Mouse (Mus musculus): Measurements from ENCODE around the gene Fam178b.
A peak's percentile ranks its signal among the peaks of the same experiment; 100 is the strongest.
"Not testable (repeated sequence)": the region's sequence is repeated elsewhere in the genome, so short reads cannot be mapped to it uniquely, and the experiment has no call there.

Fam178b gene

DNA sequence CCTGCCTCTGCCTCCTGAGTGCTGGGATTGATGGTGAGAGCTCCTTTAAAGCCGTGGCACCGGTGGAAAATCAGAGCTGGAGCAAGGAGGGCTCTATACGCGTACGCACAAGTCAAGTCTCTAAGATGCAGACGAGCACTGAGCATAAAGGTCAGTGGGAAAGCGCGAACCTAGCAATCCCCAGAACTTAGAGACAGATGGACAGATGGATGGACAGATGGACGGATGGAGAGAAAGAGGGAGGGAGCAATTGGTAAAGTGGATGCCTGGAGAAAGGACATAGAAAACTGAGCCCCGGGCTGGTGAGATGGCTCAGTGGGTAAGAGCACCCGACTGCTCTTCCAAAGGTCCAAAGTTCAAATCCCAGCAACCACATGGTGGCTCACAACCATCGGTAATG lies 142.2 kb downstream of the Fam178b start:
- no peak for DNase-seq

DNA sequence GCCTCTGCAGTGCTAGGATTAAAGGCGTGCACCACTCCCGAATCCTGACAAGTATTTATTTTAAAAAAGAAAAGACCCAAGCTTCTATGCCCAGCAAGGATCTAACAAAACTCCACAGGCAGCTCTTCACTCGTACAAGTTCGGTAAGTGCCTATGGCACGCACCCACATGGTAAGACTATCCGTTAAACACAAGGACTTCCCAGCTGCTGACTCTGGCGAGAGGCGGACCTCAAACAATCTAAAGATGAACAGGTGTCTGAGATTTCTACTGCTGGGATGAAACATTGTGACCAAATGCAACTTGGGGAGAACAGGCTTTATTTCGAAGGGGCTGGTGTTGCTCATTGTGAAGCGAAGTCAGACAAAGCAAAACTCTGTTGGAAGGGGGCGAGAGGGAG lies 142.9 kb downstream of the Fam178b start:
- DNase-seq, result no peak

DNA sequence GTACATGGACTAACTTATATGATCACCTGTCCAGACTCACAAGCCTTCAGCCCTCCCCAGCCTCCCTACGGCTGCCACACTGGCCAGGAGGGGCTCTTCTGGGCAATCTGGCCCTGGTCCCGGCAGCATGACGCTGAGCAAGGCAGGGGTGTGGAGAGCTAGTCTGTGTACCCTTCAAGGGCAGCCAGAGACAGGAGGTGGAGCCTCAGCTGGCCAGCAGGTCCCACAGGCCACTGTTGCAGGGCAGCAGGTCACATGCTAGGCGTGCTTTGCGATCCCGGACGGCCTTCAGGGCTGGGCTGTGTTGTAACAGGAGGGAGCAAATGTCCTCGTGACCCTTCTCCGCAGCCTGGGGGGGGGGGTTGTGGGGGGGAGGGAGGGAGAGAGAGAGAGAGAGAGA lies 143.8 kb downstream of the Fam178b start, which contains the start of gene Gm42417:
Gene Gm42417 (minus strand): TSS at position 244 of the 400 bp plus-strand sequence.
- DNase-seq, result peak; percentile 77

DNA sequence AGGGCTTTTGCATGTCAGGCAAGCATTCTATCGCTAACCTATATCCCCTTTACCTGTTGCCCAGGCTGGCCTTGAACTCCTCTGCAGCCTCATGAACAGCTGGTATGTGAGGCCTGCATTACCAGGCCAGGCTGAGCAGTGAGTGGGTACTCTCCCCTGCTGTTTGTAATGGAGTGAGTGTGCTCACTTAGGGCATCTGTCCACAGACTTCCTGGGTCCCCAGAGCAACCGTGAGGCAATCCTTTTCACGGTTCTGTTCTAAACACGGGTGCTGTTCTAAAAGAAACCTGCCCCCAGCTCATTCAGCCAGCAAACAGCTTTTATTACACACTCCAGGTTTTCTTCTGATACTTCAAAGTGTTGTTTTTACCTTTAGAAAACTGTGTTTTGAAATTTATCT lies 144.3 kb downstream of the Fam178b start:
- no peak for DNase-seq

DNA sequence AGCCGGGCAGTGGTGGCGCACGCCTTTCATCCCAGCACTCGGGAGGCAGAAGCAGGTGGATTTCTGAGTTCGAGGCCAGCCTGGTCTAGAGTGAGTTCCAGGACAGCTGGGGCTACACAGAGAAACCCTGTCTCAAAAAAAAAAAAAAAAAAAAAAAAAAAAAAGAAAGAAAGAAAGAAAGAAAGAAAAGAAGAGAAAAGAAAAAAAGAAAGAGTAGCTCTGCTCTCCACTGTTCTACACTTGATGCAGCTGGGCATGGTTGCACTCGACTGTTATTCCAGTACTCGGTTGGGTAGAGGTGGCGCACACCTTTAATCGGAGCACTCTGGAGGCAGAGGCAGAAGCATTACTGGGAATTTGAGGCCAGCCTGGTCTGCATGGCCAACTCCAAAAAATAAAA lies 146.2 kb downstream of the Fam178b start, which contains the start of gene Ankrd23:
Gene Ankrd23 (minus strand): TSS at position 101 of the 400 bp plus-strand sequence.
- not testable (repeated sequence) for DNase-seq

DNA sequence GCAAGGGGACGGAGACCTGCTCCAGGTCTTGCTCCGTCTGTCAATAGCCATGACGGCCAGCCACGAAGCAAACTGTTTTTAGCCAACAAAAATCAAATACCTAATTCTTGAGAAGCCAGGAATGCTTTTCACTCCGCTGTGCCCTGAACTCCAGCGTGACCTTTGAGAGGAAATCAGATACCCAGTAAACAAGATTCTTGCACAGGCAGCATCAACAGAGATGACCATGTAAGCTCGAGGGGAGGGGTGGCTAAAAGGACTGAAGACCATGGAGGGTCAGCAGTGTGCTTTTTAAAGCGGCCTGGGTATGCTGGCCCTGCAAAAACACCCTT lies 146.6 kb downstream of the Fam178b start:
- DNase-seq, result no peak

DNA sequence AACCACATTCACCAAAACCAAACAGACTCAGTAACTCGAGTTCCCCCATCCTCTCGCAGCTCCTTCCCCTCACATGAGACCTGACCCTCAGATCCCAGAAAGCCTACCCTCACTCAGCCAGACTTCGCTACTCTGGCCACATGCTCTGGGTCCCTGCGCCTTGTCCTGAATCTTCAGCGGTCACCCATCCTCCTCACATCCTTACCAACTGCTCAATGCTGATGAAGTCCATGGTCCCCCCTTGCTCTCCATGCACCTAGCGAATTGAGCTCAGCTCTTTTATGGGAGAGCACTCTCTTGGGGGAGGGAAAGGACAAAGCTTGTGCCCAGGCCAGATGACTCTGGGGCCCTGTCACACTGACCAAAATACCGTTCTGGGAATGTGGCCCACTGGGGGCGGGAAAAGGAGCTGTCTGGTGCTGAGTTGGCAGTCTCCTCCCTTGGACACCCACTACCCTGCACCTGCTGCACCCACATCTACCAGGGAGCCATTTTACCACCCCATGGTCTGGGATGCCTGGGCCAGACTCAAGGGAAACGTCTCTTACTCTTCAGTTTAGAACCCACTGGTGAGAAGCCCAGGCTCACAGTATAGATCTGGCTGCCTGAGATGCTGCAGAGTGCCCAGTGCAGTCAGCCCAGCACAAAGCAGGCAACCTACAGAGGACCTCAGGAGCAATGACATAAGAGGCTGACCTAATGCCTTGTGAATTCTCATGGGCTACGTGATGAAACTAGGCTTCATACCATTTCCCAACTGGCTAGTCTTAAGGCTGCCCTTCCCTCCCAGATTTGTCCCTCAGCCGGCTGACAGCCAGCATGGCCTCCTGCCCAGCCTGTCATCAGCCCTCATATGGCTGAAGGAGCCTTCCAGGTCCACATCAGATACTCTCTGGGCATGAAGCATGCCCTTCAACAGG lies 147.2 kb downstream of the Fam178b start:
- peak; percentile 60 for DNase-seq

DNA sequence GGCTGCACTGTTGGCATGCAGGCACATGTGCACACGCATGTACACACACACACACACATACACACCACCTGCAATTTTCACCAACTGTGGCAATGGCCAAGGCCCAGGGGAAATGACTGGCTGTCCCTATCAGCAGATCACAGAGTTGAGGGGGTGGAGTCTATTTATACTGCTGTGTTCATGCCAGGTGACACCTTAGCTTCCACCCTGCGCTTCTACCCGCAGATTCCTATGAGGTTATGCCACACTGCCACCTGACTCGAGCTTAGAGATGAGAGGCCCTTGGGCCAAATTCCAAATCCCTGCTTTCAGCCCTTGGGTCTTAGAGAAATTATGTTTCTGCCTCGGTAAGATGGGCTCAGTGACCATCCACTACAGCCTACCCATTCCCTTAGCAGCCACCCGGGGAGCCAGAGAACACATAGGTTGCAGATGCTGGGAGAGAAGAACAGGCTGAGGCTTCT lies 148.4 kb downstream of the Fam178b start:
- DNase-seq, result no peak

DNA sequence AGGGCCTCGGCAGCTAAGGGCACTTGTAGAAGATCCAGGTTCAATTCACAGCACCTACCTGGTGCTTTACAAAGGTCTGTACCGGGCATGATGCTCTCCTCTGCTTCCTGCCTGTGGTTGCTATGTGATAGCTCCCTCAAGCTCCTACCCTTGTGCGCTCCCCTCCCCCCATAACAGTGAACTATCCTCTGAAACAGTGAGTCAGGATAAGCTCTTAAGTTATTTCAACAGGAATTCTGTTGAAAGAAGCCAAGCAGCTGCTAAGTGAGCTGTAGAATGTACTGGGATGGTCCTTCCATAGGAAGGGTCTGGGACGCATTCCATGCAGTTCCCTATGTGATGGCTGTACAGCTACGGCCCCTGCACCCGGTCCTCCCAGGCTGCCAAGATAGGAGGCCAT lies 149.4 kb downstream of the Fam178b start:
- no peak for DNase-seq

DNA sequence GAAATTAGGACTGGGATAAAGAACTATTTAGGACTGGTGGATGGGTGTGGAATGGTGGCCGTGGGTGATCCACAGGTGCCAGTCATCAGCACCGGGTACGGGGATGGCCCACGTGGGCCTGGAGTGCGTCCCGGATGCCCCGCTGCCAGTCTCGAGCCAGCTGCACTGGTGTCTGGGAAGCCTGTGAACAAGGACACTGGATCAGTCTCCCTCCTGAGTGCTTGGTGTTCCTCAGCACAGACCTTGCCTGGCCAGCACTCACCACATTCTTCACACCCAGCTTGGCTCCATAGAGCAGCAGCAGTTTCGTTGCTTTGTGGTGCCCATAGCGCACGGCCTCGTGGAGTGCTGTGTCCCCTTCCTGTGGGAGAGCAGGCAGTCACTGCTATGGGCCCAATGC lies 151.5 kb downstream of the Fam178b start:
- no peak for DNase-seq

DNA sequence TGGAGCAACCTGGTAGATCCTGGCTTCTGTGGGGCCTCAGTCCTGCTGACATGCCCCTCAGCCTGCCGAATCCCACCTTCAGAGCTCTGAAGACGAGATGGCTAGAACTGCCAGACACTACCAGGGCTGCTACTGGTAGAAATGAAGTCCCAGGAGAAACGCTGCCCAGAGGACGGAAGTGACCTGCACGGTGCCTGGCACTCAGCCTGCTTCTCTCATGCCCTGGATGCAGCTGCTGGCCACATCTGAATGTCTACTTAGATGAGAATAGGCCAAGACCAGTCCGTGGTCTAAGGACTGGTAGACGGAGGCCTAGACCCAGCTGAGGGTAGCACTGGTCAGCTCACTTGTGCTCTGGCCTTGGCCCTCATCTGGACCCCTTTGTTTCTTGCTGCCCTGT lies 152.0 kb downstream of the Fam178b start:
- no peak for DNase-seq

DNA sequence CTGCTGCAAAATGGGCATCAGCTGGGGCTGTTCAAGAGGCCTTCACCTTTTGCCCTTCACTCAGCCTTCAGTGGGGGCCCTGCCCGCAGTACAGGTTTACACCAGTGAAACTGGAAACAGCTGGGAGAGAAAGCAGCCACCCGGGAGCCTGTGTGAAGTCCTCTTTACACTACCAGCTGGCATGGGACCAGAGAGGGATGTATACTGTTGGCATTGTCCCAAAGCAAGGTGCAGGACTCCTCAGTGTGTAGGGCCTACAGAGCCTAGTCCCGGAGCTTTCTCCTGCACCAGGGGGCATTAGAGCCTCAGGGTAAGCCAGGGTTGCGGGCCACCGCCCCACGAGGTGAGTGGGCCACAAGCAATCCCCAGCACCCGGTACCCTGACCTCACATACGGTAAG lies 152.5 kb downstream of the Fam178b start:
- no peak for DNase-seq

DNA sequence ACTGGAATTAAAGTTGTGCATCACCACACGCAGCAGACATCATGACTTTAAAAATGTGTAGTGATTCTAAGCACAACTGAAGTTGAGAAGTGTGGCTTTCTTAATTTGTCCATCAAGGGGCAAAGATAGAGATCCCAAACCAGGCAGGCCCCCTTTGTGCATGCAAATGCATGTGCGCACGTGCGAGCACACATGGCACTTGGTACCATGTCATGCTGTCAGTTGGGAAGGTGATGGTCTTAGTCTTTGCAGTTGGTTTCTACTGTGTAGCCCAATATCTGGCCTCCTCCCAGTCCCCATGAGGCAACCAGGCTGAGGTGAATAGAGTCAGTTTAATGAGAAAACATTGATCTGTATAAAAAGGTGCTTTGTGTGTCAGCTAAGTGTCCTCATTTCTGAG lies 153.1 kb downstream of the Fam178b start:
- DNase-seq, result no peak

DNA sequence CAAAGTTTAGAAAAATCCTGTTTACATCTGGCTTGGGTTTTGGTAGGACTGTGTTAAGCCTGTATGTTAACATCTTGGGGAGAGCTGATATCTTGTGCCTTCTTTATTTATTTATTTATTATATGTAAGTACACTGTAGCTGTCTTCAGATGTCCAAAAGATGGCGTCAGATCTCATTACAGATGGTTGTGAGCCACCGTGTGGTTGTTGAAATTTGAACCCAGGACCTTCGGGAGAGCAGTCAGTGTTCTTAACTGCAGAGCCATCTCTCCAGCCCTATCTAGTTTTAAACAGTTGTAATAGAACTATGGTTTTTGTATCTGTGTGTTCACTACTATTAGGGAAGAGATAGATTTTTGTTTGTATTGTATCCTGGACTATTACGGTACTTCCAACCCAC lies 153.7 kb downstream of the Fam178b start:
- no peak for DNase-seq

DNA sequence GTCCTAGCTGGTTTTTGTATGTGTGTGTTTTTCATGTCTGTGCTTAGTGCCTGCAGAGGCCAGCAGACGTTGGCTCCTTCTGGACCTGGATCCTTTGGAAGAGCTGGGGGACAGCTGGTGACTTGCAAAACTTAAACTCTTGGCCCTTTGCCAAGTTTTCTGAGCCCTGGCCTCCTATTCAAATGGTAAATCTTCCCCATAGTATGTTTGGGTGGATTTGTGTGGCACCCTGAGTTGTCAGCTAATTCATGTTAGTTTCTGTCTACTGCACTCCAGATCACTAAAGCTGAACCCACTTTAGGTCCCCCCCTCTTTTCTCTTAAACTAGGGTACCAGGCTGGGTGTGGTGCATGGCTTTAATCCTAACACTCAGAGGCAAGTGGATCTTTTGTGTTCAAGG lies 154.6 kb downstream of the Fam178b start:
- no peak for DNase-seq

DNA sequence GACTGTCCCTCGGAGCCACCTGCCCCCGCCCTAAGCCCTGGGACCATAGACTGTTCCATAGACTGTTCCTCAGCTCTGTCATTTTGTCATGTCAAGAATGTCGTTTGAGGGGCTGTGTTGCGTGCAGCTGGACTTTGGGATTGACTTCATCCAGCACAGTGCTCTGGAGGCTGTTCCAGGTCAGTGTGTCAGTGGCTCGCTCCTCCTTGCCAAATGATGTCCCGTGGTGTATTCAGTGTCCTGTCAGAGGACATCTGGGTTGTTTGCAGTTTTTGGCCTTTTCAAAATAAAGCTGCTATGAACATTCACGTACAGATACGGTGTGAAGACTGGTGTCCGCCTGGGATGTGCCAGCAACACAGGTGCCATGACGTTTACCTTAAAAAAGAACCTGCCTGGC lies 156.1 kb downstream of the Fam178b start:
- no peak for DNase-seq

DNA sequence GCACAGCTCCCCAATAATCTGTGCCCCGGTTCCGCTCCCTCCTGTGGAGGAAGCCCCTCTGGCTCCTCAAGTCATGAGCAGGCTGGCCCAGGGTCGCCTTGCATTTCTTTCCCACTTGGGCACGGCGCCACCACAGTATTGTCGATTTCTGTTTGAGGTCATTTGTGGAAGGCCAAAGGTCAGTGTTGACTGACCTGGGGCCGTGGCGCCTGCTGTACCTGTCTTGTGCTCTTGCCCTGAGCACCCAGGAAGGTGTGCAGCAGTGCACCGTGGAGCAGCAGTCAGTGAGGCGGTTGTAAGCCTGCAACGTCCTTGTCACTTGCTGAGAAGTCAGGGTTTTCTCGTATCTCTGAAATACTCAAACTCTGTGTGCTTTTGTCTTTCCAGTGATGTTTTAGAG lies 157.2 kb downstream of the Fam178b start:
- no peak for DNase-seq

DNA sequence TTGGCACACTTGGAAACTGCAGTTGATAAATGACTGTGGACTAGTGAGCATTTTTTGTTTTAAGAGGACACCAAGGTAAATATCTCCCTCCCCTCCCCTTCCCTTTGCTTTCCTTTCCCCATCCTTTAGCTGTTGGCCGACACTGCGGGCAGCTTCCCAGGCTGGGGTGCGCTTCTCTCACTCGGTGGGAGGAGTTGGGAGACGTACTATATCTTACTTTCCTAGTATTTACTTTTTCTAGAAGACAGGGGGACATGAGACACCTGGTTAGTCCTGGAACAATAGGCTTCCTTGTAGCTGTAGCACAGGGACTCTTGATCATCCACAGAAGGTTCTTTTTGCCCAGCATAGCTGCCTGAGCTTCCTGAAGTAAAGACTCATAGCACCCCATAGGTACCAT lies 158.9 kb downstream of the Fam178b start:
- no peak for DNase-seq

DNA sequence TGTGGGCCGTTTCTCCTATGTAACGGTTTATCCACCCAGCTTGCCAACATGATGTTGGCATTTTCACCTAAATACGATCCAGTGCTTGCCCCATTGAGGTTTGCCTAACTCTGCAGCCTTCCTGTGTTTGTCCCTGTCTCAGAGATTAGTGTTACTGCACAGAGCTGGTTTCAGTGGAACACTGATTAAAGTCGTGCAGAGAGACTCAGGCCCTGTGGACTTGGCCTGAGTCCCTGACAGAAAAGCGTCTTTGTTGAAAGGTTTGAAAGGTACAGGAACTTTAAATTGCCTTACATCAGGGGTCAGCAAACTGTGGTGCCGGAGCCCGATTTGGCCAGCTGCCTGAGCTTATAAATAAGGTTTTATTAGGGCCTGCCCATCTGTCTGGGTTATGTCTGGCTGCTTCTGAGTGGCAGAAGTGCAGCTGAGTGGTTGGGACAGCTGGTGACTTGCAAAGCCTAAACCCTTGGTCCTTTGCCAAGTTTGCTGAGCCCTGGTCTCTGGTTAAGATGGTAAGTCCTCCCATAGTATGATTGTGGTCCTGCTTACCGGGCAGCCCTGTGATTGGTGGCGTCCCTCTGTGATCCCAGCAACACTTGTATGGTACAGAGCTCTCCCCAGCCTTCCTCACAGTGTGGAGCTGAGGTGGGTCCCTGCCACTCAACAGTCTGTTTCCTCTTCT lies 159.5 kb downstream of the Fam178b start:
- no peak for DNase-seq

DNA sequence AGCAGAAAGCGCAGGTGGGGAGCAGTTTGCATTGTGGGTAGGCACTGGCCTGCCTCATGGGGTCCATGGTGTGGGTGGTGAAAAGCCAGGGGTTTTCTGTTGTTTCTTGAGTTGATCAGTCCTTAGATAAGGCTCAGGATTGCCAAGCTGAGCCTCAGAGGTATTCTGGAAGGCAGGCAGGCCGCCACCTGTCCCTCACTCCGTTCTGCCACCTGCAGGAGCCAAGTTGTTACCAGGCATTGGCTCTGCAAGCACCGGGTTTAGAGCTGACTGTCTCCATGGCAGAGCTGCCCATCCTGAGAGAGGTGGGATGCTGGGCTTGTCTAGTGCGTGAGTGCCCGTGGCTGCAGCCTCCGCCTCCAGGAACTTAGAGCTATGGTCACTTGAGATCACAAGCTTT lies 160.8 kb downstream of the Fam178b start:
- DNase-seq, result no peak

DNA sequence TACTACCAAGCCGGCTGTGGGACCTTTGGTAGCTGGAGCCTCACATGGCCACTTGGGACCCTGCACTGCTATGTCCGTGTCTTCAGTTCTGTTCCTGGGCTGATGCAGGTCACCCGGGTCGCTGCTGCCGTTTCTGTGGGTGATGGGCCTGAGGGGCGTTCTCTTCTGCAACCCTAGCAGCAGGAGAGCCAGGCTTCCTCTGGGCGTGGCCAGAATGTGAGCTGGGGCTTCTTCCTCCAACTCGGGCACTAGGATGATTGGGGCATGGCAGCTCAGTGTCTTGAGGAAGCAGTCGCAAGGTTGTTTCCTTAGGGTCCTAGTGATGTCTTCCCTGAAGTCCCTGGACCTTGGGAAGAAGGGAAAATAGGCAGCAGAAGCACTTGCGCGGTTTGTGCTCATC lies 163.4 kb downstream of the Fam178b start:
- DNase-seq, result no peak

DNA sequence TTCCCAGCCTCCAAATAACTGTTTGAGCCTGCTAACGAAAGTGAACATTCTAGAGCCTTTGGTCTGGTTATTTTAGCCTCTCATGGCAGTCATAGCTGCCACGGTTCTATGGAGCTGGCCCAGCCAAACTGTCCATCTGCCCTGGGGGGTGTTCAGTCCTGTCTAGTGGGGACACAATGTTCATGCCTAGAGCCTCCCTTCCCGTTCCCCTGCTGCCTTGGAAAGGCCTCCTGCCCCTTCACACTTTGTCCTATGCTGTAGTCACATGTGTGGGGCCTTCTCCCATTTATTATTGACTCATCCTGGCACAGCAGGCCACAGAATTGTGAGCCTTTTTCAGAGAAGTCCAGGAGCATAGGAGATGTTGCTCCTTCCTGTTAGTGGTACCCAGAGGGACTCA lies 164.7 kb downstream of the Fam178b start:
- DNase-seq, result no peak

DNA sequence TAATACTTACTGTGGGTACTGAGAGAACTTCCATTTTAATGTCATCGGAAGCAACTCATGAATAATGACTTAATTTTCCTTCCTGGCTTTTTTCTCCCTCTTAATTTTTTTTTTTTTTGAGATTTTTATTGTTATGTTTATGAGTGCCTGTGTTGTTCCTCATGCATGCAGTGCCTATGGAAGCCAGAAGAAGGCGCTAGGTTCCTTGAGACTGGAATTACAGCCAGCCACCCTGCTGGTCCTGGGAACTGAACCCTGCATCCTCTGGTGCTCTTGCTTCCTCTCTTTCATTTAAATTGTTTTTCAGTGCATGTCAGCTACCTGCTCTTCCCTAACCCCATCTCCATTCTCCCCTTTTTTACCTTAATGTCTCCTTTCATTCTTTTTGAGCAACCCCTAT lies 169.3 kb downstream of the Fam178b start:
- DNase-seq, result peak; percentile 34

DNA sequence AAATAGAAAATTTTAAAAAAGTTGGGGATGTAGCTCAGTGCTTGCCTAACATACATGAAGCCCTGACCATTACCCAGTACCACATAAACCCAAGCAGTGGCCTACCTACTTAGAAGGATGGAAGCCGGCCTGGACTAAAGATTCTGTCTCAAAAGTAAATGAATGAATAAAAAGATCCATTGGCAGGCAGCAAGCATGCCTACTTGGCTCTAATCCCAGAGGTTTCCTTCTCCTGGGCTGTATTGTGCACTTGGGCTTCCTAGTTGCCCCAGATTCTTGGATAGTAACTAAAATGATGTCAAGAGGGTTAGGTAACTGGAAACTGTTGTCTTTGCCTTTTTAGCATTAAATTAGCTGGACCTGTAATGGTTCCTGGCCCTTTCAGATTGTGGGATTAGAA lies 169.7 kb downstream of the Fam178b start:
- DNase-seq, result no peak

DNA sequence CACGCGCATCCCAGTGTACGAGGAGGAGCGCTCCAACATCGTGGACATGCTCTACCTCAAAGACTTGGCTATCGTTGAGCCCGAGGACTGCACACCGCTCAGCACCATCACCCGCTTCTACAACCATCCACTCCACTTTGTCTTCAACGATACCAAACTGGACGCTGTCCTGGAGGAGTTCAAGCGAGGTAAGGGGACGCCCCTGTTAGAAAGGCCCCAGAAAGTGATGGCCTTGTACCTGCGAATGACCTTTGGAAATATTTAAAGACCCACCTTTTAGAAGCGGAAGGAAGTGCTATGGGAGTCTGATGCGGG lies 170.1 kb downstream of the Fam178b start:
- DNase-seq, result no peak

Data from lung, postnatal 14 days (tissue).